Mouse (Mus musculus): ENCODE results near the gene Lgsn. TPM values are rescaled to one million over a fixed set of nuclear protein-coding genes. Genes with fewer than 3 reads are reported as not detected.

Gene Lgsn
- total and polyA plus RNA-seq, 3 experiments = 0.08 to 0.70 TPM; not detected in 1

- TF ChIP-seq ZKSCAN1 (IDR thresholded peaks at IDR 0.05; ENCODE audit: borderline replicate concordance, low read depth, low read length) (no peak), JUN (IDR thresholded peaks at IDR 0.05; ENCODE audit: insufficient read depth, low read depth, low read length) (no peak), RAD21 (IDR thresholded peaks at IDR 0.05; ENCODE audit: low read depth, low read length) (no peak), NELFE (IDR thresholded peaks at IDR 0.05; ENCODE audit: low read depth, low read length) (no peak), MEF2A (IDR thresholded peaks at IDR 0.05; ENCODE audit: borderline replicate concordance, low read depth, low read length) (no peak), MAFK (IDR thresholded peaks at IDR 0.05; ENCODE audit: insufficient replicate concordance, low read length) (no peak), MXI1 (IDR thresholded peaks at IDR 0.05; ENCODE audit: low read depth, low read length) (no peak)
These were observed 29.6 kb downstream of the Lgsn start (continued) for GRCm38 (mm10) chr1:31205770-31206169.

GRCm38 (mm10) chr1:31210144-31210543 is 33.9 kb downstream of the Lgsn start:
- H3K36me3 ChIP-seq (replicated peaks in 1 of 2; ENCODE audit: control insufficient read depth in 1 of 2, insufficient read depth in 1 of 2, low read length in 1 of 2) = peaks cover 0 to 21% of the 10 kb centered on the region in 2 experiments
- H3K9ac ChIP-seq (ENCODE audit: insufficient read depth, low read depth) = no peak overlapping the region
- TF ChIP-seq ZC3H11A (IDR thresholded peaks at IDR 0.05; ENCODE audit: low read depth, low read length) (0 out of 2 replicates have a peak, but pooled peaks have one; percentile 29), ZNF384 (IDR thresholded peaks at IDR 0.05; ENCODE audit: low read depth, low read length) (peak; percentile 55; the same call in 1 of the 2 replicates), RAD21 (IDR thresholded peaks at IDR 0.05; ENCODE audit: low read depth, low read length) (peak; percentile 96), TBP (conservative IDR thresholded peaks at IDR 0.05; ENCODE audit: low read depth, low read length) (no peak), BHLHE40 (IDR thresholded peaks at IDR 0.05; ENCODE audit: low read depth, low read length) (no peak; the same call in 1 of the 2 replicates), JUND (conservative IDR thresholded peaks at IDR 0.05; ENCODE audit: low read depth, low read length) (0 out of 2 replicates have a peak, but pooled peaks have one; percentile 31), SMC3 (IDR thresholded peaks at IDR 0.05; ENCODE audit: low read depth, low read length) (peak; percentile 77), IRF4 (IDR thresholded peaks at IDR 0.05; ENCODE audit: low read depth, low read length) (0 out of 2 replicates have a peak, but pooled peaks have one; percentile 9), CTCF (conservative IDR thresholded peaks at IDR 0.05 in 1 of 2, IDR thresholded peaks at IDR 0.05 in 1 of 2; ENCODE audit: low read depth in 2 of 2, low read length in 2 of 2) (peak; percentile 61 to 88), MYC (IDR thresholded peaks at IDR 0.05; ENCODE audit: low read depth, low read length) (0 out of 2 replicates have a peak, but pooled peaks have one; percentile 32)
- H3K4me2 ChIP-seq (ENCODE audit: insufficient read depth, low read depth, poor library complexity, severe bottlenecking) = no peak overlapping the region
- in situ Hi-C loops (cut with MboI; ENCODE audit: low pct_ligation_motif_present, low pct_unique_long_range_greater_than_20kb, low sequenced_read_pairs) (no loop called here), dilution Hi-C loops (cut with MboI; ENCODE audit: extremely low pct_ligation_motif_present, extremely low pct_unique_long_range_greater_than_20kb, low sequenced_read_pairs) (no loop called here)
- peaks cover 0 to 27% of the 10 kb centered on the region in 2 experiments; a peak in 3 of 4 replicates for H3K4me1 ChIP-seq (ENCODE audit: control insufficient read depth in 1 of 2, insufficient read depth in 2 of 2)
- DNase-seq (ENCODE audit: extremely low read depth) = peak; percentile 72
- no peaks in the 10 kb centered on the region for H3K27me3 ChIP-seq (replicated peaks)
- H3K79me2 ChIP-seq (replicated peaks; ENCODE audit: control insufficient read depth, extremely low read depth, insufficient read depth, poor library complexity, severe bottlenecking) = no peaks in the 10 kb centered on the region
- no peak overlapping the region for H3K4me3 ChIP-seq (replicated peaks in 1 of 3; ENCODE audit: low read depth in 2 of 3, low read length in 2 of 3, poor library complexity in 1 of 3)
- H3K9me3 ChIP-seq (replicated peaks; ENCODE audit: low read length) = no peaks in the 10 kb centered on the region
- no peak overlapping the region for H3K27ac ChIP-seq (ENCODE audit: insufficient read depth, low read depth)

- dilution Hi-C loops (cut with MboI; ENCODE audit: extremely low pct_ligation_motif_present, extremely low pct_unique_long_range_greater_than_20kb, low sequenced_read_pairs) (no loop called here), in situ Hi-C loops (cut with MboI; ENCODE audit: low pct_ligation_motif_present, low pct_unique_long_range_greater_than_20kb, low sequenced_read_pairs) (no loop called here)
- H3K4me2 ChIP-seq (ENCODE audit: insufficient read depth, low read depth, poor library complexity, severe bottlenecking) = no peak overlapping the region
- H3K36me3 ChIP-seq (replicated peaks in 1 of 2; ENCODE audit: control insufficient read depth in 1 of 2, insufficient read depth in 1 of 2, low read length in 1 of 2) = peaks cover 0 to 19% of the 10 kb centered on the region in 2 experiments
- H3K79me2 ChIP-seq (replicated peaks; ENCODE audit: control insufficient read depth, extremely low read depth, insufficient read depth, poor library complexity, severe bottlenecking) = no peaks in the 10 kb centered on the region
- no peaks in the 10 kb centered on the region for H3K9me3 ChIP-seq (replicated peaks; ENCODE audit: low read length)
- H3K27ac ChIP-seq (ENCODE audit: insufficient read depth, low read depth) = no peak overlapping the region
- no peaks in the 10 kb centered on the region for H3K27me3 ChIP-seq (replicated peaks)
- no peak for DNase-seq (ENCODE audit: extremely low read depth)
- no peak overlapping the region for H3K4me3 ChIP-seq (replicated peaks in 1 of 3; ENCODE audit: low read depth in 2 of 3, low read length in 2 of 3, poor library complexity in 1 of 3)
- peaks cover 0 to 7% of the 10 kb centered on the region in 2 experiments; a peak in 2 of 4 replicates for H3K4me1 ChIP-seq (ENCODE audit: control insufficient read depth in 1 of 2, insufficient read depth in 2 of 2)
- no peak for TF ChIP-seq CHD2 (IDR thresholded peaks at IDR 0.05; ENCODE audit: low read length)
- no peak for TF ChIP-seq BHLHE40 (IDR thresholded peaks at IDR 0.05; ENCODE audit: low read depth, low read length)
- TF ChIP-seq POLR2A (IDR thresholded peaks at IDR 0.05; ENCODE audit: low read depth, low read length) = no peak
- no peak for TF ChIP-seq EP300 (IDR thresholded peaks at IDR 0.05; ENCODE audit: low read length)
- no peak for TF ChIP-seq JUND (conservative IDR thresholded peaks at IDR 0.05; ENCODE audit: low read depth, low read length)
- no peak for TF ChIP-seq GABPA (IDR thresholded peaks at IDR 0.05; ENCODE audit: insufficient replicate concordance, low read depth, low read length)
- TF ChIP-seq E2F4 (IDR thresholded peaks at IDR 0.05; ENCODE audit: insufficient replicate concordance, low read depth, low read length) = no peak
- no peak for TF ChIP-seq MAFK (IDR thresholded peaks at IDR 0.05; ENCODE audit: insufficient replicate concordance, low read length)
- no peak for TF ChIP-seq HCFC1 (IDR thresholded peaks at IDR 0.05; ENCODE audit: low read depth, low read length)
- no peak for TF ChIP-seq ZKSCAN1 (IDR thresholded peaks at IDR 0.05; ENCODE audit: borderline replicate concordance, low read depth, low read length)
- no peak for TF ChIP-seq USF1 (IDR thresholded peaks at IDR 0.05; ENCODE audit: low read depth, low read length)
- no peak for TF ChIP-seq RCOR1 (conservative IDR thresholded peaks at IDR 0.05; ENCODE audit: low read depth, low read length)
- TF ChIP-seq CHD1 (IDR thresholded peaks at IDR 0.05; ENCODE audit: low read depth, low read length) = no peak
- TF ChIP-seq NRF1 (IDR thresholded peaks at IDR 0.05; ENCODE audit: low read depth, low read length) = no peak
- no peak for TF ChIP-seq CTCF (conservative IDR thresholded peaks at IDR 0.05 in 1 of 2, IDR thresholded peaks at IDR 0.05 in 1 of 2; ENCODE audit: low read depth in 2 of 2, low read length in 2 of 2)
- TF ChIP-seq UBTF (IDR thresholded peaks at IDR 0.05; ENCODE audit: low read depth, low read length) = no peak
- no peak overlapping the region for H3K9ac ChIP-seq (ENCODE audit: insufficient read depth, low read depth)
These were observed 38.6 kb downstream of the Lgsn start for GRCm38 (mm10) chr1:31214831-31215230.
